Mouse (Mus musculus) heart, postnatal 10 days (tissue): ENCODE data around the gene Camkv. TPM values are rescaled to one million over a fixed set of nuclear protein-coding genes. Genes with fewer than 3 reads are reported as not detected.

Experiments
- DNase-seq, 2 experiments: peaks; one replicate each; pipeline ENCODE4 v3.0.0; 2021
- intact Hi-C: fragments of 180-260 bp; cut with DNase I; formaldehyde crosslinking; loops from one replicate; pipeline ENCODE4 v1.15.1; 2025
- total RNA-seq, 2 experiments: library from RNA; stranded (reverse); gene quantifications; 2 replicates each; pipeline ENCODE4 v1.2.3; 2021

Gene Camkv
- total RNA-seq, 2 experiments from 2014 or later, result 0.14 to 0.37 TPM

GRCm38 (mm10) chr9:107919441-107919840 is 16.0 kb upstream of the Camkv start:
- no peak for DNase-seq
- intact Hi-C loops, result no loop called here

- intact Hi-C loops, result no loop called here
- DNase-seq, result peak; percentile 30 to 59
Measured at GRCm38 (mm10) chr9:107923021-107923420, 12.5 kb upstream of the Camkv start.

- intact Hi-C loops, result no loop called here
- peak; percentile 59 to 68 for DNase-seq
Measured at GRCm38 (mm10) chr9:107923956-107924355, 11.5 kb upstream of the Camkv start.

- intact Hi-C loops, result no loop called here
Measured at GRCm38 (mm10) chr9:107925251-107925650, 10.2 kb upstream of the Camkv start.

GRCm38 (mm10) chr9:107926920-107927420 is 8.5 kb upstream of the Camkv start:
- peak; percentile 29 to 33 for DNase-seq
- intact Hi-C loops, result no loop called here

More at GRCm38 (mm10) chr9:107925251-107925650, 10.2 kb upstream of the Camkv start:
- DNase-seq, result no peak

- DNase-seq, result no peak
- intact Hi-C loops, result no loop called here
Measured at GRCm38 (mm10) chr9:107927749-107928148, 7.7 kb upstream of the Camkv start.

- no peak for DNase-seq
- intact Hi-C loops, result no loop called here
Measured at GRCm38 (mm10) chr9:107928169-107928568, 7.3 kb upstream of the Camkv start, which contains the start of gene Actl11. Gene Actl11, plus strand, starts transcription at chr9:107928469.

GRCm38 (mm10) chr9:107932221-107932620 is 3.3 kb upstream of the Camkv start:
- DNase-seq, result no peak
- intact Hi-C loops, result no loop called here

GRCm38 (mm10) chr9:107934146-107934545 is 1.3 kb upstream of the Camkv start:
- no peak for DNase-seq
- intact Hi-C loops, result no loop called here

GRCm38 (mm10) chr9:107935790-107936214 is 328 bp downstream of the Camkv start:
- DNase-seq, result no peak

GRCm38 (mm10) chr9:107936215-107936822 is 845 bp downstream of the Camkv start:
- DNase-seq, result no peak
- intact Hi-C loops, result no loop called here

More at GRCm38 (mm10) chr9:107935790-107936214, 328 bp downstream of the Camkv start:
- intact Hi-C loops, result no loop called here

- no peak for DNase-seq
- intact Hi-C loops, result no loop called here
Measured at GRCm38 (mm10) chr9:107936831-107937230, 1.4 kb downstream of the Camkv start.

- DNase-seq, result no peak
- intact Hi-C loops, result no loop called here
Measured at GRCm38 (mm10) chr9:107947241-107948194, 12.0 kb downstream of the Camkv start.

GRCm38 (mm10) chr9:107949184-107949921 is 13.9 kb downstream of the Camkv start:
- no peak for DNase-seq
- intact Hi-C loops, result no loop called here

- intact Hi-C loops, result no loop called here
- DNase-seq, result no peak
Measured at GRCm38 (mm10) chr9:107949922-107950235, 14.4 kb downstream of the Camkv start, which contains the start of gene Traip. Gene Traip, plus strand, starts transcription at chr9:107950136.

GRCm38 (mm10) chr9:107950460-107951355 is 15.2 kb downstream of the Camkv start:
- DNase-seq, result peak; percentile 93 to 96
- intact Hi-C loops, result no loop called here

- no peak for DNase-seq
- intact Hi-C loops, result no loop called here
Measured at GRCm38 (mm10) chr9:107955613-107956289, 20.3 kb downstream of the Camkv start.

- intact Hi-C loops, result no loop called here
- DNase-seq, result no peak
Measured at GRCm38 (mm10) chr9:107957141-107957540, 21.7 kb downstream of the Camkv start.

GRCm38 (mm10) chr9:107959896-107960295 is 24.4 kb downstream of the Camkv start:
- no peak for DNase-seq
- intact Hi-C loops, result no loop called here
